Mouse (Mus musculus) kidney, adult 8-10 months (tissue): ENCODE data around the gene Gnaz.
A peak's percentile ranks its signal among the peaks of the same experiment; 100 is the strongest.

Source experiments
- DNase-seq, 2 experiments: peaks; one replicate each; pipeline ENCODE4 v3.0.0; 2022

The Gnaz gene

GRCm38 (mm10) chr10:74969266-74969665 lies 2.3 kb downstream of the Gnaz start:
- no peak for DNase-seq

- no peak for DNase-seq
Measured at GRCm38 (mm10) chr10:74973026-74973425, 6.0 kb downstream of the Gnaz start.

- DNase-seq, result no peak
Measured at GRCm38 (mm10) chr10:74975626-74976025, 8.6 kb downstream of the Gnaz start.

- no peak for DNase-seq
Measured at GRCm38 (mm10) chr10:74976429-74976828, 9.5 kb downstream of the Gnaz start.

DNA sequence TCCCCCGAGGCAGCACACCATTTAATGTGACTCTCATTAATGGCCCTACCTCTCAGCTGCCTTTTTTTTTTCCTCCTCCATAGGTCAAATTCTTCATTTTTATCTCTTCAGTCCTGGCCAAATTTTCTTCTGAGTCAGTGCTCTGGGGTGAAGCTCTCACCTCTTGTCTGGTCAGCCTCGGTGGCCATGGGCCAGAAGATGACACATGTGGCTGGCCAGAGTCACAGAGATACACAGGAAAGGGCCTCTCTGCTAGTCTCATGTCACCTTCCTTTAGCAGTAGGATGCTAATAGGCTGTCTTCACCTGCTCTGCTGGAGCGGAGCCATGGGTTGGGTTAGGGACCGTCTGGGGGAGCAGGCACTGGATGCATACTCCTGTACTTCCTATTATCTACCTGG lies 11.1 kb downstream of the Gnaz start:
- DNase-seq, result no peak

DNA sequence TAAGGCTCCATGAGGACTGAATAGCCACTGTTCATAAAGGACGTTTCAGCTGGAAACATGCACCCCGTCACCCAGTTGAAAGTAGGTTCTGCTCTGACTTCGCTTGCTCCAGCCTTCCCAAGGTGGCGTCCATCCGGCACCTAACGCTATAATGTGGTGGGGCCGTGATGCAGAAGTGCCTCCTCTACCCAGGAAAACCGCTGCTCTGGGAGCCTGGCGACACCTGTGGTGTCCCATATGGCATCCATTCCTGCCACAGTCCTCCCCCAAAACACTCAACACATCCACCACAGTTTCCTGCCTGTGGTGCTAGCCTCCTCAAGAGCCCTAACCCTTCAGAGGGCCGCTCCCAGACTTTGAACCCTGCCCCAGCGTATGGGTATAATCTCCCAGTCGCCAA lies 14.2 kb downstream of the Gnaz start:
- DNase-seq, result no peak

DNA sequence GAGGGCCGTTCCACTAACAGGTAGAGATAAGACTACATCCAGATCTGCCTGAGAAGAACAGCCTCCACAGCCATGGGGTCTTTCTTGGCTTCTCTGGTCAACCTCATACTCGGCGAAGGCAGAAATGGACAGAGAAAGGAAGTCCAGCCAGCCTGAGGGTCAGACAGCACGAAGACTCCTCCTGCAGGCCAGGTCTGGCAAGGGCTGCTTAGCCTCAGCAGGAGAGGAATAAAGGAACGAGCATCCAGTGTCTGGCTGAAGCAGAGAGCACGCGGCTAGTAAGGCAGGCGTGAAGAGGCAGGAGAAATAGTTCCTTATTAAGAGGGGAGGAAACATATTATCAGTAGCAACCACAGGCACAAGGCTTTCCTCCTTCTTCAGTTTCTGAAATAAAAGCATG lies 16.2 kb downstream of the Gnaz start:
- DNase-seq, result no peak

GRCm38 (mm10) chr10:74987698-74988470 lies 20.9 kb downstream of the Gnaz start:
- no peak for DNase-seq

DNA sequence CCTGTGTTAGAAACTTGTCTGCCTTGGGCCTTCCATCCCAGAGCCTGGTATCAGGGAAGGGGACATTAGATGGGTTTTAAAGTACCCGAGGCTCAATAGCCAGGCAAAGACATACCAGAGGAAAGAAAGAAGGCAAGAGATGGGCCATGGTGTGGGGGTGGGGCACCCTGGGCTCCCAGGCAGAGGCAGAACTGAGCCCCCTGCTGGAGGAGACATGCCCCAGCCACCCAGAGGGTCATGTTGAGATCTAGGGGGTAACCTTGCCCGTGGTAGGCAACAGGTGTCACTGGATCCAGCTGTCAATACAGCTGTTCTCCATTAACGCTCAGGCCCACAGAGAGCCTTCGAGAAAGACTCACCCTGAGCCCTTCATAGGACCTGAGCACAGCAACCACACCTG lies 22.8 kb downstream of the Gnaz start:
- no peak for DNase-seq

- no peak for DNase-seq
Measured at GRCm38 (mm10) chr10:74990584-74991322, 23.8 kb downstream of the Gnaz start.

GRCm38 (mm10) chr10:74994863-74995262 lies 27.9 kb downstream of the Gnaz start:
- DNase-seq, result no peak

DNA sequence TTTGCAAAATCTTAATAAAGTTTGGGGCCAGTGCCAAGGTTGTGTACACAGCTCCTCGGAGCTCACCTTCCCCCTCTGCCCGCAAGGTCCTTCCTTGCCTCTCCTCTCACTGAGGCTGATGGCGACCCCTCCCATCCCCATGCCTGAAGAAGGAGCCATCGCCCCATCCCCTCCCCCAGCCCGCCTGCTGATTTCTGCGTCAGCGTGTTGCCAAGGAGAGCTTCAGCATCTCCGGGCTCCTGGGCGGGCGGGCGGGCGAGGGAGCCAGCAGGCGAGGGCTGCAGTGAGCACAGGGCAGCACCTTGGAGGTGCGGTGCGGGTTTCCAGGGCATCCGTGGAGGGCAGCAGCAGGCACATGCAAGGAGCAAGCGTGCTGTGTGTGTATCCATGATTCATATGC lies 28.4 kb downstream of the Gnaz start:
- DNase-seq, result no peak

GRCm38 (mm10) chr10:75001391-75001790 lies 34.4 kb downstream of the Gnaz start:
- DNase-seq, result no peak

- DNase-seq, result no peak
Measured at GRCm38 (mm10) chr10:75004067-75004466, 37.1 kb downstream of the Gnaz start.

GRCm38 (mm10) chr10:75006889-75007662 lies 40.1 kb downstream of the Gnaz start:
- DNase-seq, result no peak

GRCm38 (mm10) chr10:75010704-75011103 lies 43.7 kb downstream of the Gnaz start:
- no peak for DNase-seq

DNA sequence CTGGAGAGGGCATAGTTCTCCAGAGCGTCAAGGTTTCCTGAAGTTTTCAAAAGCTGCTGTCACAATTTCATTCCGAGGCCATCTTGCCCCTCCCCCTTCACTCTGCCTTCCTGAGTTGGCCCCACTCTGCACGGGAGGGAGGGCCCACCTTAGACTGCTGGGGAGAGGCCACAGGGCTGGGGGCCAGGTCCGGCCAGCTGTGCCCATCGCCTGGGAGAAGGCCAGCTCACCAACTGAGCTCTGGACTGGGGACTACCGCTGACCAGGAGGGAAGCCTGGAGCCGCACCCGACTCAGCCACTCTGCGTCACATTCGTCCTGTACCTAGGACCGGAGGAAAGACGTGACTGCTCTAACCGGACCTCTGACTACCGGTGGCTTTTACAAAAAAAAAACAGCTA lies 48.5 kb downstream of the Gnaz start:
- no peak for DNase-seq

DNA sequence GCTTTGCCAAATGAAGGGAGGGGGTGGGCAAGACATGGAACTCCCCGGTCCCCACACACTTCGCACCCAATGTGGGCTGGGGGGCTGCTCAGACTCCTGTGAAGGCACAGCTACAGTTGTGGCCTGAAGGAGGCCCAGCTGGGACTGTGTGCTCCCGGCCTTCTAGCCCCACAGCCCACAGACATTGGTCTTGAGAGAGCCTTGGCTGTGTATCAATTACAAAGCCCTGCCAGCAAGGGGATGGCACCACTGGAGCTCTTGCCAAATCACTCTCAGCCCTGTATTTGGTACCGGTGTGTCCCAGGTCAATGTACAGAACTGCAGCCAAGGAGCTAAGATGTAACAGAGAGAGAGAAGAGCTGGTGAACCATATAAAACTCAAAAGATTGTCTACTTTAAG lies 49.5 kb downstream of the Gnaz start:
- no peak for DNase-seq

- DNase-seq, result no peak
Measured at GRCm38 (mm10) chr10:75020271-75020670, 53.3 kb downstream of the Gnaz start.

DNA sequence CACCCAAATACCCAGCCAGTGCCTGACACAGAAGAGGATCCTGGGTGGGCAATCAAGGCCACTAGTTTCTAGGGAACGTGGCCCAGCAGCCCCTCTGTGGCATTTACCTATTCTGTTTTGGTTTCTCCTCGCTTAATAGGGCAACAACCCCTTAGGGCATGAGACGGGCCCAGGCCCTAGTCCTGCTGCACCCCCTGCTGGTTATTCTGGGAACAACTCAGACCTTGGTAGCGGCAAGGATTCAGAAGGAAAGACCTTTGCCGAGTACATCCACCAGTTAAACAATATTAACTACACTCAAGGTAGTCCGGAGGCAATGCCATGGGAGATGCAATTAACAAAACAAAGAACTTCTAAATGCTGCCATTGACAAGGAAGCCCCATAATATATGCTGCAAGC lies 54.2 kb downstream of the Gnaz start:
- DNase-seq, result peak; percentile 37 to 79

- no peak for DNase-seq
Measured at GRCm38 (mm10) chr10:75026491-75026890, 59.5 kb downstream of the Gnaz start.

GRCm38 (mm10) chr10:75028743-75029142 lies 61.8 kb downstream of the Gnaz start:
- DNase-seq, result no peak

GRCm38 (mm10) chr10:75029677-75030076 lies 62.7 kb downstream of the Gnaz start:
- DNase-seq, result no peak

GRCm38 (mm10) chr10:75030234-75030633 lies 63.3 kb downstream of the Gnaz start:
- no peak for DNase-seq
